Mouse (Mus musculus) small intestine, adult 2 months (tissue): ENCODE measurements around the gene 1600002K03Rik.

Experiments
- CTCF ChIP-seq: fragments of 200-500 bp; IDR thresholded peaks from 2 replicates; pipeline ENCODE4 v1.5.1; 2012; ENCODE audit warnings: low read depth, mild to moderate bottlenecking, control low read depth, inconsistent platforms, low read length, moderate library complexity, mixed read lengths; ENCODE audit not compliant: insufficient replicate concordance, insufficient read length; ENCODE audit errors: extremely low read depth
- POLR2A ChIP-seq: fragments of 200-500 bp; IDR thresholded peaks from 2 replicates; pipeline ENCODE4 v1.6.1; 2012; ENCODE audit warnings: low read depth, mild to moderate bottlenecking, control low read depth, inconsistent platforms, low read length, moderate library complexity

DNA sequence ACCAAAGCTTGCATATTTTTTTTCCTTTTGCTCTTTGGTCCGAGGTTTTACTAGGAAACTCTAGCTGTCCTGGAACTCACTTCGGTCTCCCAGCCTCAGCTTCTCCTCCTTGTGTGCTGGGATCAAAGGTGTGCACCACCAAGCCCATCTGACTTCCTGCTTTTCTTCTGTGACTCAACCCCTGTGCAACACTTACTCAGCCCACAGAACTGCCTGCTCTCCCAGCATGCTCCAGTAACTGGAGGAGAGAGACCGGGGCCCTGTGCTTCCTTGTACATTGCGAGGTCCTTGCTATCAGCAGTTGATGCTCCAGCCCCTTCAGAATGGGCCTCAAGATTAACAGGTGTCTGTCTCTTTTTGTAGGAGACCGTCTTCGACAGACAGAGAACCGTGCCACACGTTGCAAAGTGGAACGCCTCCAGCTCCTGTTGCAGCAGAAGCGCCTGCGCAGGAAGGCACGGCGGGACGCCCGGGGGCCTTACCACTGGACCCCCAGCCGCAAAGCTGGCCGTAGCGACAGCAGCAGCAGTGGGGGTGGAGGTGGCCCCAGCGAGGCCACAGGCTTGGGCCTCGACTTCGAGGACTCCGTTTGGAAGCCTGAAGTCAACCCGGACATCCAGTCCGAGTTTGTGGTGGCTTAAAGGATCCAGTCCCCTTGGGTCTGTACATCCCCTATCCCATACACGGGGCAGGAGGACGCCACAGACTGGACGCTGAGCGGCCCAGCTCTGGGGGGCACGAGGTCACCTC, 16.6 kb upstream of the 1600002K03Rik start:
- TF ChIP-seq CTCF, result peak; percentile 15; the same call in 1 of the 2 replicates
- TF ChIP-seq POLR2A, result no peak
